Mouse (Mus musculus) ES-Bruce4 (cell line): ENCODE data around the gene Acad10.

Experiments used
- CTCF ChIP-seq: IDR thresholded peaks from one replicate; pipeline ENCODE4 v1.8.1; 2011; ENCODE audit warnings: low read depth, low read length
- POLR2A ChIP-seq: IDR thresholded peaks from one replicate; pipeline ENCODE4 v1.8.1; 2011; ENCODE audit warnings: low read length; ENCODE audit not compliant: insufficient read depth

- no peak for TF ChIP-seq POLR2A
- TF ChIP-seq CTCF: no peak
Observed at GRCm38 (mm10) chr5:121637296-121637695, 23.0 kb downstream of the Acad10 start.
